Mouse (Mus musculus): ENCODE measurements at regions not wholly inside any gene's neighbourhood (a gene's known extent, or its start where the extent isn't known, plus 50 kb on each side); places are given as distances from the start of the nearest gene placed in this dataset.

- no peak for DNase-seq
Measured at GRCm38 (mm10) chr3:29890764-29891163, 657.0 kb downstream of the Mecom start.

DNA sequence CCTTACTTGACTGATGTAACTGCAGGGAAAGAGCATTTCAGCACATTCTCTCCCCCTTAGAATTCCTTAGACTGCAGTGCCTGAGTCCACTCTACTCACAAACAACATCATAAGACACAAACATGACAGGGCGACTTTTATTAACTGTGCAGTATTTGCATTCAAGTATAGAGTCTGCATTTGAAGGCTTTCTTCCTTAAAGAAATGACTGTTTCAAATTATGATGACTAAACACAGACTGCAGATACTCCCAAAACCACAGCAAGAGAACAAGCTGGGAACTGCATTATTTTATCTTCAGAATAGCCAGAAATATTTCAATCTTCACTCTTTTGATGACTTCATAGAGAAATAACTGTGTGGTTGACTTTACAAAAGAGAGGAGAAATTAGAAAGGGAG is 657.5 kb downstream of the Mecom start:
- no peak for DNase-seq

- no peak for DNase-seq
Measured at GRCm38 (mm10) chr3:29889638-29890037, 658.2 kb downstream of the Mecom start.

DNA sequence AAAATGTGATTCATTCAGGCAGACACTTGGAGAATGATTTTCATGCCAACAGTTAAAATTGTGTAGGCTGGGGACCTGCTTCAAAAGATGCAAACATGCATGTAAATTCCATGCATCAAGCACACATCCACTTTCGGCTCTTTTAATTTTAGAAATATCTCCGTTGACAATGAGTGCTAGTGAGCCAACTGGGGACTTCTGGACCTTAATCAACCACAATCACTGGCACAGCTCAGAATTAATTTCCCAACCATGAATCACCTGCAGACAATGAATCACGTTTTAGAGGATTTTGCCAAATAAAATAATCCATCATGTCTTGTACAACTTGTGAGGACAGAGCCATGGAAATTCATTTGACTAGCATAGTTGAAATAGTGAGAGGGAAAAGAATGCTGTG is 667.8 kb downstream of the Mecom start:
- DNase-seq: no peak

DNA sequence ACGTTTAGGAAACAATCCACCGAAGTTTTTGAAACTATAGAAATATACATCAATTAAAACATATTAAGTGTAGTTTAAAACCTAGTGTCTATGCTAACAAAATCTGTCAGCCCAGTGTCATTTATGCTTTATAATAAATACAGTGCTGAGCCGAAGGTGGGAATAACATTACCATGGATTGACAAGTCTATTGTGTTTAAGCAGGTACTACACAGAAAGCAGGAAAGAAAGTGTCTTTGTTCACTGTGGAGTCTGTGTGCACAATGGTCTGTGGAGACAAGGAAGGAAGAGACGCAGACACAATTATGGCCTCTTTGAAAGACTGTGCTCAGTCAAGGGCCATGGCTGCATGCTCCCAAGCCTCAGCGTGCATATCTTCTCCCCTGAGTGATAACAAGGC is 672.0 kb downstream of the Mecom start:
- no peak for DNase-seq

GRCm38 (mm10) chr3:29862437-29862836 is 685.4 kb downstream of the Mecom start:
- DNase-seq: no peak

- no peak for DNase-seq
Measured at GRCm38 (mm10) chr3:29852465-29852864, 695.3 kb downstream of the Mecom start.

- no peak for DNase-seq
Measured at GRCm38 (mm10) chr3:29835432-29835831, 712.4 kb downstream of the Mecom start.

DNA sequence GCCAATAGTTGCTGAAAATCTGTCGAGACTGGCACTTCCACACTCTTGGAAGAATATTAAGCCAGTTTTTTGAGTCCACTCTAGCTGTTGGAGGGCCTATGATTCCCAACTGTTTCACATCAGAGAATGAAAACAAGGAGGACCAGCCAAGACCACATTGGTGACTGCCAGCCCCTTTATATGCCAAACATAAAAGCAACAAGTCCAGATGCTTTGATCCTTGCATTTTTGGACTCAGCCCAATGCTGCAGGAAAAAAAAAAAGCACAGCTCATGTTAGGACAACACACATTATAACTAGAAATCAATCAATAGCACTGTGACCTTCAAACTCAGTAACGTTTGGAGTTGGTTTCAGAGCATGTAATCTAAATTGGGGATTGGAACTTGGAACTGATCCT is 712.9 kb downstream of the Mecom start:
- DNase-seq: no peak

GRCm38 (mm10) chr3:29831346-29831745 is 716.5 kb downstream of the Mecom start:
- no peak for DNase-seq

DNA sequence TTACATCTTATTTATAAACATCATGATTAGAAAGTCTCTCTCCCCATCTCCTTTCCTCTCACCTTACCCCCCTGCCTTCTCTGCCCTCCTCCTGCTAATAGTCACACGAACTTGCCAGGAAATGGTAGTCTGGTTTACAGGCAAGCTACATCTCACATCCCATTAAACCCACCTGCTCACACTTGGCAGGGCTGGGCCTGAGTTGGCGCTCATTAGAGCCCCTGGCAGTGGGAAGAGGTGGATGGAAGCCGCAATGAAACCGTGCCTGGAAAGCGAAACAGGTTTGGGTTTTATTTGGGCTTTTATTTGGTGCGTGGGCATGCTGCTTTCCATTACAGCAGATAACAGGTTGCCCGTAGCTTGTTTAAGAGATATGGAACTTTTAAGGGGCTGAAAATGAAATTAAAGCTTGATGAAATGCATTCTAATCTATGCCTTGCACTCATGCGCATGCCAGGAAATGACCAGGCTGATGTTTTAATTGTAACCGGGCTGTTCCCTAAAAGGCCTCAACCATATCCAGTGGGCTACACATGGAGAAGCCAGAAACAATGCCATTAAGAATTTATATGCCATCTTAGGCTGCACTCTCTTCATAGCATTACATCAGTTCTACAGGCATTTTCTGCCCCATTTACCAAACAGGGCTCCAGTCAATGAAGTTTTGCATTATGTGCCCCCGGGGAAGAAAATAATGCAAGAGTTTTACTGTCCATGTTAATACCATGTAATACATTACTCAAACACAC is 725.0 kb downstream of the Mecom start:
- no peak for DNase-seq

- DNase-seq: no peak
Measured at GRCm38 (mm10) chr3:29816964-29817363, 730.8 kb downstream of the Mecom start.

DNA sequence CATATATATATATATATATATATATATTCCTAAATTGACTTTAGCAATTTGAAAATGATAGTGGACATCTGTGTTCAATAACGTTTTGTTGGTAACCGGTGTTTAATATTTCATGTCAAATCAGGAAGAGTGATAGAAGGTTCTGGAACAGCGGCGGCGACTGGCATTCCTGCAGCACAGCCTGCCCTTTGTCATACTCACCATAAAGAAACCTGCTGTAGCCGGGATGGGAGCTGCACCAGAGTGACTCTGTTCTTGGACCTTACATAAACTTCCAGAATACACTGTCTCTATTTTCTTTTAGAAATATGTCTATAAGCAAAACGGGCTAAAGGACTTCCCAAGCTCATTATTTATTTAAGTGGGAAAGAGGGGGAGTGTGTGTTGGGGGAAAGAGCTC is 731.5 kb downstream of the Egfem1 start:
- DNase-seq: no peak

DNA sequence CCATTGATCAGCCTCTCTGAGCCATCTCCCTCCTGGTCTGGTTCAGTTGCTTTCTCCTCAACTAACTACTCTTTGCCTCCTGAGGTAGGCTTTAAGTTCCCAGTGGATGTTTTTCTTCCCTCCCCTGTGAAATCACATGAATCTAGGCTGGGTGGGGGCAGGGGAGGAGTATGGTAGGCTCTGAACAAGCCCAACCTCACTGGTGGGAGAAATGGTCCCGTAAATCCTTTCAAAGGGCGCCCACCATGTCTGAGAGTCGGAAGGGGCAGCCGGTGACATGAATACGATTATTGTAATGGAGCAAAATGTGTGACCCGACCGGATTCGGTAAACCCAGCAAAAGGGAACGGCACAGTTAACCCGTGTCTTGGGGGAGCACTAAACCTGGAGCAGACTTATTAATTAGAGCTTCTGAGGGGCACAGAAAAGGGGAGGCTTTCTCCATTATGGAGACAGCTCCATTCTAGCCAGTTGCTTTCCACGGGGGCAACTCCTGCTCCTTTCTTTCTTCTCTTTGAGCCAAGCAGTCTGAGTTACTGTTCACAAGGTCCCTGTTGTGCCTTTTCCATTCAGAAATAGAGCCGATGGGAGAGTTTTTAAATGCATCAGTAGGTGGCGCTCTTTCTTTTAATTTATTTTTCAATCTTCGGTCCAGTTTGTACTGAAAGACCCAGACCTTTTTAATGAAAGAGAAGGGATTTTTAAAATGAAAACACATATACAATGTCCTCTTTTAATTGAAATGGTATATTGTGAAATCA is 730.8 kb downstream of the Egfem1 start:
- DNase-seq: peak; percentile 38

DNA sequence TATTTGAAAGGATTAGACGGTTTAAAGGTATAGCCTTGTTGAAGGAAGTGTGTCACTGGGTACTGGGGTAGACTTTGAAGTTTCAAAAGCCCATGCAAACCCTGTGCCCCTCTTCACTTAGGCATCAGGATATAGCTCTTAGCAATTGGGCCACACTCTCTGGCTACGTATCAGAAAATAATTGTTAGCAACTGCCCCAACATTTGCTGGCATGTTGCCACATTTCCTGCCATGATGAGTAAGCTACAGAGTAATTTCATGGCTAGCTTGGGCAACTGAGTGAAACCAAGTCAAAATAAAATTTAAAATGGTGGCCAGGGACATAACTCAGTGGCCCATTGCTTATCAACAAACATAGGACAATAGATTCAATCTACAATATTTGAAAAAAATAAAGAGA is 724.2 kb downstream of the Egfem1 start:
- no peak for DNase-seq

GRCm38 (mm10) chr3:29803456-29803855 is 721.6 kb downstream of the Egfem1 start:
- no peak for DNase-seq

DNA sequence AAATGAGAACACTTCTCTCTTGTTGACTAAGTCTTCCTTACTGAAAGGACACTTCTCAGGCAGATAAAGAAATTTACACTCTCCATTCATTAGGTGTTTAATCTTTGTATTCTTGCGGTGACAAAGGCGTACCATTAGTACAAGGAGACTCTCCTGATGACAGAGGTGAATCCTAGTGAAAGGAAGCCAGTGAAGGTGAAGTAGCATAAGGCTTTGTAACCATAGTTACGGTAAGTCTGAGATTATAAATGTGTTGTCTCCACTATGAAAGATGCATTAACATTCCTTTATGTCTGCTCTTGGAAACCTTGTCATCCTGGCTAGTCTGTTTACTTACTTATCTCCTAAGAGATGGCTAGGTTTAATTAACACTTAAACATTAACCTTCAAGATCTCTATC is 719.3 kb downstream of the Egfem1 start:
- no peak for DNase-seq

GRCm38 (mm10) chr3:29774365-29774764 is 692.5 kb downstream of the Egfem1 start:
- no peak for DNase-seq

DNA sequence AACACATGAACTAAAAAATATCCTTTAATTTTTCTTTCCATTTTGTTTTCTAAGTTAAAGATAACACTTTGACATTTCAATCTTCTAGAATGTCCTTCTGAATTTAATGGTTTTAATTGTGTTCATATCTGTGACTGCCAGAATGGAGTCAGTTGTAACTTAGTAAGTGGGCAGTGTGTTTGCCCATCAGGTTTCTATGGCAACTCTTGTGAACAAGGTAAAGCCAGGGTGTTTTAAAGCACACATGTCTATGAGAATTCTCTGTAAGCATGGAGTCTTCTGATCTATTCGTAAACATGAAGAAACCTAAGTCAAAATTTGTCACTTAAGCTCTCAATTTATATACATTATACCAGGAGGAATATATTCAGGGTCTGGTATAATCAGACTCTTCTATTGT is 689.4 kb downstream of the Egfem1 start:
- DNase-seq: no peak

GRCm38 (mm10) chr3:29768592-29768991 is 686.8 kb downstream of the Egfem1 start:
- DNase-seq: no peak

- no peak for DNase-seq
Measured at GRCm38 (mm10) chr3:29764021-29764420, 682.2 kb downstream of the Egfem1 start.

DNA sequence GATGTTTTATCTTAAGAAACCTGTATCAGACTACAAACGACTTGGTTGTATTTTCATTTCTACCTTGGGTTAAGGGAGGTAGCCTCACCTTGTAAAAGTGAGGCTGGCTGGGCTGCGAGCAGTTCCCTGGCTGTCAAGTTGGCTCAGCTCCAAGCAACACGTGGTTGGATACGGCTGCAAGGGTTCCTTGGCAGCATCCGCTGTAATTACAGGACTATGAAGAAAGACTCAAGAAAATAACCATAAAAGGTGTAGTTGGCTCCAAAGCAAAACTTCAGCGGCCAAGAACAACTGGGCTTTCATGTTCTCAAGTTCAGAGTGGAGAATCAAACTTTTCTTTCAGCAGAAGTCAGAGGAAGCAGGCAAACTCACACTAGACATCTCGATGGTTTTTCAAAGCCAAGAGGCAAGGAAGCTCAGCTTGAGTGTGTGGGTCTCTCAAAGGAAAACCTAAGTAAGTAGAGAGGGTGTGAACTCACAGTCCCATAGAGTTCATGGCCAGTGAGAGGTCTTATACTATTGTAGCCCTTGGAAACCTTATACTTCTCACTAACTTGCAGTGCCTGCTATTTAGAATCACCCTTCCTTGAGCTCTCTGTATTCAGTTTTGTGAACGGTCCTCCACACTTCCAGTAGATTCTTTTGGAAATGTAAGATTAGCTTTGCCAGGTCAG is 676.1 kb downstream of the Egfem1 start:
- DNase-seq: peak; percentile 57

Data from kidney, postnatal 14 days (tissue).